Mouse (Mus musculus): ENCODE results near the gene Iqcf3.

GRCm38 (mm10) chr9:106476924-106477484 is 84.4 kb downstream of the Iqcf3 start, which contains the start of gene Parp3:
- TF ChIP-seq CTCF (IDR thresholded peaks at IDR 0.05; ENCODE audit: borderline replicate concordance, extremely low read depth, insufficient read depth, insufficient read length) (peak; percentile 98), POLR2A (IDR thresholded peaks at IDR 0.05; ENCODE audit: borderline replicate concordance, extremely low read depth, insufficient read depth, insufficient read length, poor library complexity, severe bottlenecking) (peak; percentile 17; the same call in 1 of the 2 replicates)
